Mouse (Mus musculus) stomach, embryonic 14.5 days (tissue): ENCODE data around the gene Vps13d. TPM values are rescaled to one million over a fixed set of nuclear protein-coding genes. Genes with fewer than 3 reads are reported as not detected.

Experiments used
- ATAC-seq: fragments of 200-750 bp; cut with Nextera tagmentation; 2 replicates; pipeline ENCODE4 v1.8.0; 2017; ENCODE audit warnings: low read depth, moderate TSS enrichment; ENCODE audit not compliant: insufficient number of reproducible peaks, insufficient read depth, low FRiP score
- H3K27ac ChIP-seq: fragments of 300-500 bp; sonication (generic); 2 replicates; pipeline ENCODE4 v1.5.1; 2014; ENCODE audit warnings: mild to moderate bottlenecking, low read length, moderate library complexity, mixed read lengths
- H3K27me3 ChIP-seq: fragments of 300-500 bp; sonication (generic); 2 replicates; pipeline ENCODE4 v1.6.1; 2014; ENCODE audit warnings: low read length, control low read depth, mixed read lengths; ENCODE audit not compliant: control insufficient read depth, insufficient read depth
- H3K36me3 ChIP-seq: fragments of 300-500 bp; sonication (generic); 2 replicates; pipeline ENCODE4 v1.6.1; 2014; ENCODE audit warnings: mild to moderate bottlenecking, control low read depth, low read length, moderate library complexity, mixed read lengths; ENCODE audit not compliant: control insufficient read depth, insufficient read depth
- H3K4me1 ChIP-seq: fragments of 300-500 bp; sonication (generic); 2 replicates; pipeline ENCODE4 v1.6.1; 2014; ENCODE audit warnings: low read length, control low read depth, mixed read lengths; ENCODE audit not compliant: control insufficient read depth, insufficient read depth
- H3K4me2 ChIP-seq: fragments of 300-500 bp; sonication (generic); replicated peaks from 2 replicates; pipeline ENCODE4 v1.6.1; 2014; ENCODE audit warnings: low read depth, low read length, control low read depth
- H3K4me3 ChIP-seq: fragments of 300-500 bp; sonication (generic); 2 replicates; pipeline ENCODE4 v1.5.1; 2014; ENCODE audit warnings: low read depth, low read length, control low read depth
- H3K9ac ChIP-seq: fragments of 300-500 bp; sonication (generic); replicated peaks from 2 replicates; pipeline ENCODE4 v1.6.1; 2014; ENCODE audit warnings: low read depth, mild to moderate bottlenecking, control low read depth, low read length, moderate library complexity, mixed read lengths
- H3K9me3 ChIP-seq: fragments of 300-500 bp; sonication (generic); 2 replicates; pipeline ENCODE4 v1.6.1; 2016; ENCODE audit warnings: low read depth, low read length, control low read depth; ENCODE audit not compliant: control insufficient read depth
- WGBS: fragments of 180-500 bp; shearing (Covaris S2); extraction: QIAGEN DNeasy Blood & Tissue Kit; methylation state at CpG from one replicate; pipeline ENCODE4 v1.1.7; 2014; 5-methylcytosine and 5-hydroxymethylcytosine counted together
- polyA plus RNA-seq: library from polyadenylated mRNA; unstranded; fragments of >200 nt; fragmentation: Nextera tagmentation; extraction: Ambion mirVana; gene quantifications from 2 replicates; pipeline ENCODE4 v1.2.1, GENCODE M21; 2014

Gene Vps13d
- polyA plus RNA-seq, 1 experiment from 2014 or later: 15.0 TPM

DNA sequence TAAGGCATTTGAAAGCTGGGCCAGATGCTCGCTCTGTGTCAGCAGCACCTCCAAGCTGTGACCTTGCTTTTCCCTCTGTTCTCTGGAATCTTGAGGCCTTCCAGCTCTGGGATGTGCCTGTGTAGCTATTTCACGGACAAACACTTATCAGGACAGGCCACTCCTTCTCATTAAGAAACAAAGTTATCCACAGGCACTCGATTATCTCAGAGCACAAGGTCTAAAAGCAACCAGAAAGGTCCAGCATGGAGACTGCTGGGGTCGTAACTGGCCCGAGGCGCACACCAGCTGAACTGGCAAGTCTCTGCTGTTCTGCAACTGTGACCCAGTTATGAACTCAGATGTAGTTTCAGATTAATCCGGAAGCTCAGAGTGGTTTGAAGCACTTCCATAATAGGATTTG is 168.4 kb downstream of the Vps13d start:
- peak; percentile 34; the same call in 1 of the 2 replicates for ATAC-seq
- H3K4me2 ChIP-seq: no peak overlapping the region
- no peak overlapping the region for H3K4me3 ChIP-seq
- no peak overlapping the region for H3K9ac ChIP-seq
- no peaks in the 10 kb centered on the region for H3K27me3 ChIP-seq
- peaks cover 35% of the 10 kb centered on the region for H3K4me1 ChIP-seq
- no peaks in the 10 kb centered on the region for H3K36me3 ChIP-seq
- H3K9me3 ChIP-seq: no peaks in the 10 kb centered on the region
- peak overlapping the region; percentile 66; the same call in 1 of the 2 replicates for H3K27ac ChIP-seq
- 28% methylated on average over 7 of the region's 7 CpGs for WGBS

DNA sequence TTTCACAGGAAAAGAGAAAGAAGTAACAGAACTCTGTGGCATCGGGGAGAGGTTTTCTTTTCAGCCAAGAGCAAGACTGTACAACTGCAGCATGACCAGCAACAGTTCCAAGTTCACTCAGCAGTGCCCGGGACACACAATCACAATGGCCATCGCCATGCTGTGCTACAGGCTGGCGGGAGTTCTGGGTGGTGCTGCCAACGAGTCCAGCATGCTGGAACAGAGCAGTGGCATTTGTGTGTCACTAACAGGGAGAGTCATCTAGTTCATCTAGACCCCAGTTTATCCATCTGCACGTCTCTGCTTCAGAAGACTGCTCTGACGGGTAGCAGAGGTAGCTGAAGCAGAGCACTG is 169.4 kb downstream of the Vps13d start:
- H3K9ac ChIP-seq: no peak overlapping the region
- WGBS: 56% methylated on average over 7 of the region's 7 CpGs
- H3K27me3 ChIP-seq: no peaks in the 10 kb centered on the region
- H3K36me3 ChIP-seq: no peaks in the 10 kb centered on the region
- no peak overlapping the region for H3K4me3 ChIP-seq
- ATAC-seq: no peak
- H3K9me3 ChIP-seq: no peaks in the 10 kb centered on the region
- H3K27ac ChIP-seq: peak overlapping the region; percentile 39; the same call in 1 of the 2 replicates
- no peak overlapping the region for H3K4me2 ChIP-seq
- peaks cover 35% of the 10 kb centered on the region for H3K4me1 ChIP-seq

DNA sequence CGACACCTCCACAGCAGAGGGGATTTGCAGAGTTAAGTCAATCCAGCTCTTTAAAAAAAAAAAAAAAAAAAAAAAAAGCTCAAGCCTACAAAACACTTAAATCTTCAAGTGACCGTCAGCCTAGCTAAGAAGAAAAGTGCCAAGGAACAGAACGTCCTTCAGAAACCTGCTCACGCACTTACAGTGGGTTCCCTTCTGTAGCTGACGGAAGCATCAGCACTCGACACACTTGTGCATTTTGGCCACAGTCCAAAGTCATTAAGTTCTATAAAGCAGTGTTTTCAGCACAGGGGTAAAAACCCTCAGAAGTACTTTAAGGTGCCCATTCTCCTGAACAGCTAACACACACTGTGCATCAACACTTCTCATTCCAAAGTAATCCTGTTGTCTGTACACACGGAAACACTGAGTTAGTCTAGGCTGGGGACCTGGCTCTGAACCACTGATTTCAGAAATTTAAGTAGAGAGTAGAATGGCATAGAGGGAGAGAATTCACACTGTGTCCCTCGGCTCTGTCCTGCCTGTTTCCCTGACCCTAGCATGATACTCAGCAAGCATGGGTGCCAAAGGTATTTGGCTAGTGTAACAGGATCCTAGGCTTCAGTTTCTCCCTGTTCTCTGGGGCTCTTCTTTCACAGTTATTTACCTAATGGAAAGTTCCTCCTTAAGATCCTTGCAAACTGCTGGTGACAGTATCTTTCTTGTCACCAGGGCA is 170.0 kb downstream of the Vps13d start:
- no peaks in the 10 kb centered on the region for H3K9me3 ChIP-seq
- H3K4me2 ChIP-seq: no peak overlapping the region
- 25% methylated on average over 8 of the region's 8 CpGs for WGBS
- H3K9ac ChIP-seq: no peak overlapping the region
- no peaks in the 10 kb centered on the region for H3K36me3 ChIP-seq
- H3K4me1 ChIP-seq: peaks cover 35% of the 10 kb centered on the region
- no peak overlapping the region for H3K4me3 ChIP-seq
- no peak for ATAC-seq
- H3K27me3 ChIP-seq: no peaks in the 10 kb centered on the region
- H3K27ac ChIP-seq: peak overlapping the region; percentile 39; the same call in 1 of the 2 replicates

DNA sequence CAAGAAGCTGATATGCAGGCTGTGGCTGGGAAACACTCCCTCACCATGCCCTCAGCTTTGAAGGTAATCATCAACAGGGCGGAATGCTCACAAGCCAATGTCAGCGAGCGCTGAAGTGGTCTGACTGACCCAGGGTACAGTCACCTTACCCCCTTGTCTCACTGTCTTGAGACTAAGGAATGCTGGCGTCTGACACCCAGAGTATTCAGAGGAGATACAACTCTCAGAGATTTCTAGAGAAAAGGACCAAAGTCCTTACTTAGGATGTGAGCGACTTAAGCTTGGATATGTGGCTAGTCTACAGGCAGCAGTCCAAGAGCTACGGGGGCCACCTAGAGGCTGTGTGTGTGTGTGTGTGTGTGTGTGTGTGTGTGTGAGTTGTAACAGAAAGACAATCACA is 170.9 kb downstream of the Vps13d start:
- Histone ChIP-seq H3K4me2 (no peak overlapping the region), H3K9ac (no peak overlapping the region), H3K4me3 (no peak overlapping the region), H3K9me3 (no peaks in the 10 kb centered on the region), H3K27ac (no peak overlapping the region; the same call in 1 of the 2 replicates), H3K36me3 (peaks cover 4% of the 10 kb centered on the region; the same call in 1 of the 2 replicates), H3K27me3 (no peaks in the 10 kb centered on the region), H3K4me1 (peaks cover 35% of the 10 kb centered on the region)
- ATAC-seq: no peak
- WGBS: 71% methylated on average over 6 of the region's 6 CpGs

DNA sequence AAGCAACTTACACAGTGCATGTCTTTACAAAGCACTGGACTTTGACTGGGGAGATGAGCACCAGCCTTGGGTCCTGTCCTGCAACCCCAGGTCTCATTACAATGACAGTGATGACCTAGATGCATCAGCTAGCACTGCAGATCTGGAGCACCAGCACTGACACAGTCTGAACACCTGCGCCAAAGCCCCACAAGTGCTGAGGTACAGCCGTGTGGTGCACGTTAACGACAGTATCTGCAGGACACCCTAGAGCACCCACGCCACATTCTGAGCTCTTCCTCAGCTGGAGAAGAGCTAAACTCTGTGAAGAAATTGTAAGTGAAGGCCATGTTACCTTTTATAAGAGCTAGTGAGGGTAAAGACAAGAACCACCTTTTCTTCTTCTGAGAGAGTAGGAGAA is 172.0 kb downstream of the Vps13d start:
- peaks cover 41% of the 10 kb centered on the region for H3K4me1 ChIP-seq
- 92% methylated on average over 5 of the region's 5 CpGs for WGBS
- no peaks in the 10 kb centered on the region for H3K27me3 ChIP-seq
- H3K27ac ChIP-seq: no peak overlapping the region
- no peak for ATAC-seq
- H3K36me3 ChIP-seq: peaks cover 4% of the 10 kb centered on the region; the same call in 1 of the 2 replicates
- no peak overlapping the region for H3K4me2 ChIP-seq
- no peak overlapping the region for H3K4me3 ChIP-seq
- no peak overlapping the region for H3K9ac ChIP-seq
- no peaks in the 10 kb centered on the region for H3K9me3 ChIP-seq

DNA sequence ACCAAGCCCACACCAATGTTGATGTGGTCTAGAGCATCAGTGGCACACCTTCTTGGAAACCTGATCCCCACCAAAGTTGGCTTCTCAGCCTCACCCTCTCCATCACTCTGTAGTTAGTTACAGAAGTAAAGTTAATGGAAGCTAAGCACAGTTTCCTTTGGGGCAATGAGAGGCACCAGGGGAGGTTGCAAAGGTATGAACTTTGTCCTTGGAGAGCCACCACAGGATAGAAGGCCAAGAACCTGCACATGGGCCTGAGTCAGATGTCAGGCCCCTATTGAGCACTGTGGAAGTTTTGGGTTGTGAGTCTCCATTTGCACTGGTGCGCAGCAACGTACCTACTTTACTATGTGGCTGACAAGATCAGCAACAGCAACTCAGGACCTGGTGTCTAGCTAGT is 172.6 kb downstream of the Vps13d start:
- H3K4me1 ChIP-seq: peaks cover 43% of the 10 kb centered on the region
- no peak for ATAC-seq
- WGBS: 89% methylated on average over 2 of the region's 2 CpGs
- H3K4me2 ChIP-seq: no peak overlapping the region
- H3K27ac ChIP-seq: no peak overlapping the region
- H3K4me3 ChIP-seq: no peak overlapping the region
- H3K9me3 ChIP-seq: no peaks in the 10 kb centered on the region
- peaks cover 4% of the 10 kb centered on the region; the same call in 1 of the 2 replicates for H3K36me3 ChIP-seq
- H3K27me3 ChIP-seq: no peaks in the 10 kb centered on the region
- H3K9ac ChIP-seq: no peak overlapping the region

DNA sequence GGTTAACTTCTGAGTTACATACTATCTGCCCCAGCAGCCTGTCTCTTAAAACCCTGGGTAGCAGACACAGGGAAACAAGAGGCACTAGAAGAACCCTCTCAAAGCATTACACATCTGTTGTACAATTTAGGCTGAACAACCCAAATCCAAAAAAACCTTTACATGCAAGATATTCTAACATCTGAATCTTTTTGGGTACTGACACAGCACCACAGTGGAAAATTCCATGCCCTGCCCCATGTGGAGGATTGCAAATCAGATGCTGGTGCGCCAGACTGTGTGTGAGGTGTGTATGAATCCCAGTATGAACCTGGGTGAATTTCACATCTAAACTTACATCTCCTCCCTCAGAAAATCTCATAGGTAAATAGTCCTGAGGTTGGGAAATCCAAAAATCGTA is 174.4 kb downstream of the Vps13d start:
- H3K9ac ChIP-seq: no peak overlapping the region
- peaks cover 25% of the 10 kb centered on the region for H3K4me1 ChIP-seq
- H3K4me2 ChIP-seq: no peak overlapping the region
- H3K4me3 ChIP-seq: no peak overlapping the region
- peaks cover 15% of the 10 kb centered on the region for H3K36me3 ChIP-seq
- no peak for ATAC-seq
- WGBS: 91% methylated on average over 2 of the region's 2 CpGs
- H3K27ac ChIP-seq: no peak overlapping the region
- no peaks in the 10 kb centered on the region for H3K9me3 ChIP-seq
- H3K27me3 ChIP-seq: no peaks in the 10 kb centered on the region

DNA sequence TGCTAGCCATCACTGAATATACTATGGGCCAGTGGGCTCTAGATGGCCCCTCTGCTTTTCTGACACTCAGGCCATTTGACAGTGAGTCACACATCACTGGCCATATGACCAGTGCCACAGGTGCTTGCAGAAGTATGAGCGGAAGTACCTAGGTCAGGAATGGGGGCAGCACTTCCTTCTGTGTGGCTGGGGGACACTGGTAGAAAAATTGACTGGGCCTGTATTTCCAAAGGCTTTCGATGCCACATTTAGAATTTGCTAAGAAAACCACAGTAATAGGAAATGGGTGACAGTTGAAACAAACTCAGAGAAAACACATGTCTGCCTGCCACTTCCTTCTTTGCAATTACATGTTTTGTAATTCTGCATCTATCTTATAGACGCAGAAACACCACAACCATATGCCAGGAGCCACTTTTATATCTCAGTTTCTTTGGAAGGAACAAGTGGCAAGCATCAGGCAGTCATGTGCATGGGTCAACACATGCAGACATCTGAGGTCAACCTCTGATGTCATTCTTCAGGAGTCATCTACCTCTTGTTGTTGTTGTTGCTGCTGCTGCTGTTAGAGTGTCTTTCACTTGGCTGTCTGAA is 175.6 kb downstream of the Vps13d start:
- Histone ChIP-seq H3K27me3 (no peaks in the 10 kb centered on the region), H3K4me1 (peaks cover 23% of the 10 kb centered on the region), H3K27ac (no peak overlapping the region), H3K4me3 (no peak overlapping the region), H3K9ac (no peak overlapping the region), H3K9me3 (no peaks in the 10 kb centered on the region), H3K36me3 (peaks cover 15% of the 10 kb centered on the region), H3K4me2 (no peak overlapping the region)
- WGBS: 96% methylated on average over 3 of the region's 3 CpGs
- no peak for ATAC-seq
